Mouse (Mus musculus) spleen, adult 2 months (tissue): ENCODE results near the gene Limk2.

ENCODE experiments used
- CTCF ChIP-seq: fragments of 200-500 bp; IDR thresholded peaks from 2 replicates; pipeline ENCODE4 v1.5.1; 2011; ENCODE audit warnings: mild to moderate bottlenecking, inconsistent platforms; ENCODE audit not compliant: insufficient read depth, insufficient read length, insufficient replicate concordance; ENCODE audit errors: extremely low read depth
- POLR2A ChIP-seq: fragments of 200-500 bp; IDR thresholded peaks from 2 replicates; pipeline ENCODE4 v1.6.1; 2011; ENCODE audit warnings: low read depth, low read length, inconsistent platforms

DNA sequence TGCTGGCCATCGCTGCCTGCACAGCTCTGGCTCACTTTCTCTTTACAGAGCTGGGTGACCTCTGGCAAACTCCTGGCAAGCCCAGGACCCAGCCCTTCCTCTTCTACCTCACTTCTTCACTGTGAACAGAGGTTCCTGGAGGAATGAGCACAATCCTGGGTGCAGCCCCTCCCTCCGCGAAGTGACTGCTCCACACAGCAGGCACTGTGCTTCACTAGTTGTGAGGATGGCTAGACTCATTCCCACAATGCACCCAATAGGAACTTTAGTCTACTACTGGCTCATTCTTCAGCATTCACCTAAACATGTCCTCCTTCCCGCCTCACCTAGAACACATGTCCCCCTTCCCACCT is 59.7 kb downstream of the Limk2 start:
- no peak for TF ChIP-seq CTCF
- TF ChIP-seq POLR2A, result no peak
